Mouse (Mus musculus) CD8-positive naive resting alpha-beta T cell, adult 57 days (primary cell): ENCODE measurements around the gene Zfp329. TPM values are rescaled to one million over a fixed set of nuclear protein-coding genes. Genes with fewer than 3 reads are reported as not detected.

ENCODE experiments used
- total RNA-seq: library from RNA; stranded (reverse); gene quantifications from one replicate; pipeline ENCODE4 v1.2.4, GENCODE M21; 2023

The Zfp329 gene
- total RNA-seq = 12.0 TPM

GRCm38 (mm10) chr7:12818521-12819295 lies at the start of gene Zfp329:
Gene Zfp329 (minus strand): TSS chr7:12818858.

GRCm38 (mm10) chr7:12834162-12835120 lies 15.8 kb upstream of the Zfp329 start, which contains the start of gene Zfp110:
Gene Zfp110 (plus strand): TSS chr7:12834761.

GRCm38 (mm10) chr7:12802866-12803726 lies 15.6 kb downstream of the Zfp329 start, which contains the start of gene Zscan18:
Gene Zscan18 (minus strand): TSS chr7:12803635.

Other genes with a start within 250 kb of the Zfp329 start
- 0.06 TPM for gene Vmn2r53, start 210.1 kb downstream of the Zfp329 start, total RNA-seq
- gene Vmn2r54, start 178.5 kb downstream of the Zfp329 start, total RNA-seq = not detected
- not detected for gene Vmn2r55, start 133.9 kb downstream of the Zfp329 start, total RNA-seq
- gene Vmn2r56, start 83.9 kb downstream of the Zfp329 start, total RNA-seq = not detected
- 24.6 TPM for gene Zscan18, start 15.2 kb downstream of the Zfp329 start, total RNA-seq
- gene Zfp110, start 15.9 kb upstream of the Zfp329 start, total RNA-seq = 117 TPM
- 1.6 TPM for gene Zfp128, start 62.3 kb upstream of the Zfp329 start, total RNA-seq
- gene Zscan22, start 79.0 kb upstream of the Zfp329 start, total RNA-seq = 10.7 TPM
- 3,246 TPM for gene Rps5, start 103.4 kb upstream of the Zfp329 start, total RNA-seq
- 1.8 TPM for gene Rnf225, start 108.6 kb upstream of the Zfp329 start, total RNA-seq
- 2.6 TPM for gene Zfp324, start 147.0 kb upstream of the Zfp329 start, total RNA-seq
- 7.4 TPM for gene Zfp446, start 159.0 kb upstream of the Zfp329 start, total RNA-seq
- gene Slc27a5, start 179.3 kb upstream of the Zfp329 start, total RNA-seq = not detected
- gene Trim28, start 180.3 kb upstream of the Zfp329 start, total RNA-seq = 378 TPM
- gene Zbtb45, start 191.2 kb upstream of the Zfp329 start, total RNA-seq = 18.3 TPM
- gene Chmp2a, start 215.9 kb upstream of the Zfp329 start, total RNA-seq = 102 TPM
- 88.4 TPM for gene Ube2m, start 219.4 kb upstream of the Zfp329 start, total RNA-seq
- 0.46 TPM for gene Mzf1, start 235.9 kb upstream of the Zfp329 start, total RNA-seq